Mouse (Mus musculus) kidney, adult 10 weeks (tissue): Measurements from ENCODE around the gene Arhgef38. TPM values are rescaled to one million over a fixed set of nuclear protein-coding genes. Genes with fewer than 3 reads are reported as not detected.

Experiments
- polyA plus RNA-seq: library from polyadenylated mRNA; stranded (reverse); fragments of 350-450 nt; fragmentation: Illumina TruSeq; extraction: RNeasy Lipid Tissue Mini Kit (QIAGEN cat#74804); gene quantifications from one replicate; pipeline ENCODE4 v1.2.3, GENCODE M21; 2014; ENCODE audit warnings: low read depth, low replicate concordance

Arhgef38 gene
- polyA plus RNA-seq: 18.6 TPM

GRCm38 (mm10) chr3:133234821-133235295 lies at the start of gene Arhgef38:
Gene Arhgef38 (minus strand): TSS chr3:133234949.

GRCm38 (mm10) chr3:133091664-133092273 lies 143.0 kb downstream of the Arhgef38 start, which contains the start of the genes Ints12 and Gstcd:
Gene Ints12 (plus strand): TSS chr3:133091840.
Gene Gstcd (minus strand): TSS chr3:133092033.

Other genes starting within 250 kb of the Arhgef38 start
- gene Ints12, start 143.1 kb downstream of the Arhgef38 start, polyA plus RNA-seq: 25.2 TPM
- 12.7 TPM for gene Gstcd, start 142.9 kb downstream of the Arhgef38 start, polyA plus RNA-seq
- 529 TPM for gene Ppa2, start 75.2 kb upstream of the Arhgef38 start, polyA plus RNA-seq